Mouse (Mus musculus) fat pad, adult 2 months (tissue): ENCODE data around the gene Man1c1.

Experiments
- DNase-seq: peaks from one replicate; pipeline ENCODE4 v3.0.0-alpha.2; 2011; ENCODE audit warnings: low read depth, low spot score; ENCODE audit errors: extremely low read depth

Gene Man1c1

GRCm38 (mm10) chr4:134612070-134612667 is 91.9 kb downstream of the Man1c1 start:
- no peak for DNase-seq

- DNase-seq = no peak
Observed at GRCm38 (mm10) chr4:134610616-134611015, 93.5 kb downstream of the Man1c1 start.

- no peak for DNase-seq
Observed at GRCm38 (mm10) chr4:134607679-134608078, 96.4 kb downstream of the Man1c1 start.

GRCm38 (mm10) chr4:134606054-134606453 is 98.0 kb downstream of the Man1c1 start:
- no peak for DNase-seq

- no peak for DNase-seq
Observed at GRCm38 (mm10) chr4:134604472-134604871, 99.6 kb downstream of the Man1c1 start.

GRCm38 (mm10) chr4:134603553-134603952 is 100.5 kb downstream of the Man1c1 start:
- DNase-seq = no peak

- no peak for DNase-seq
Observed at GRCm38 (mm10) chr4:134602610-134603009, 101.5 kb downstream of the Man1c1 start.

- DNase-seq = no peak
Observed at GRCm38 (mm10) chr4:134601981-134602380, 102.1 kb downstream of the Man1c1 start.

GRCm38 (mm10) chr4:134601404-134601803 is 102.7 kb downstream of the Man1c1 start:
- no peak for DNase-seq

- no peak for DNase-seq
Observed at GRCm38 (mm10) chr4:134600777-134601176, 103.3 kb downstream of the Man1c1 start.

- DNase-seq = no peak
Observed at GRCm38 (mm10) chr4:134600060-134600459, 104.0 kb downstream of the Man1c1 start.

GRCm38 (mm10) chr4:134596816-134597692 is 107.0 kb downstream of the Man1c1 start:
- DNase-seq = peak; percentile 7

- no peak for DNase-seq
Observed at GRCm38 (mm10) chr4:134594731-134595439, 109.2 kb downstream of the Man1c1 start.

GRCm38 (mm10) chr4:134592442-134592841 is 111.6 kb downstream of the Man1c1 start:
- DNase-seq = no peak

GRCm38 (mm10) chr4:134591506-134592061 is 112.5 kb downstream of the Man1c1 start:
- peak; percentile 16 for DNase-seq

- DNase-seq = no peak
Observed at GRCm38 (mm10) chr4:134590227-134590926, 113.7 kb downstream of the Man1c1 start.

- no peak for DNase-seq
Observed at GRCm38 (mm10) chr4:134589786-134590185, 114.3 kb downstream of the Man1c1 start.

- DNase-seq = no peak
Observed at GRCm38 (mm10) chr4:134588951-134589350, 115.1 kb downstream of the Man1c1 start.

- DNase-seq = no peak
Observed at GRCm38 (mm10) chr4:134588287-134588686, 115.8 kb downstream of the Man1c1 start.

- DNase-seq = no peak
Observed at GRCm38 (mm10) chr4:134587636-134588197, 116.4 kb downstream of the Man1c1 start.
